Mouse (Mus musculus): ENCODE results near the gene Gm10837.

The Gm10837 gene

GRCm38 (mm10) chr14:122478574-122479011 lies 11.8 kb upstream of the Gm10837 start:
- in situ Hi-C loops (cut with MboI, MseI): loop anchor here (10.0 kb wide), 1 partner anchor 254 kb away; no protein-coding TSS in a partner anchor

- in situ Hi-C loops (cut with MboI, MseI): loop anchor here (10.0 kb wide), 1 partner anchor 255 kb away; no protein-coding TSS in a partner anchor
These were observed 10.8 kb upstream of the Gm10837 start for GRCm38 (mm10) chr14:122479461-122480109.

- in situ Hi-C loops (cut with MboI, MseI): no loop called here
These were observed 10.0 kb upstream of the Gm10837 start for GRCm38 (mm10) chr14:122480355-122480754.

- in situ Hi-C loops (cut with MboI, MseI): no loop called here
These were observed 9.2 kb upstream of the Gm10837 start for GRCm38 (mm10) chr14:122481181-122481580.

GRCm38 (mm10) chr14:122482081-122483023 lies 8.0 kb upstream of the Gm10837 start:
- in situ Hi-C loops (cut with MboI, MseI): no loop called here

GRCm38 (mm10) chr14:122483024-122483385 lies 7.4 kb upstream of the Gm10837 start:
- in situ Hi-C loops (cut with MboI, MseI): no loop called here

- in situ Hi-C loops (cut with MboI, MseI): no loop called here
These were observed 6.6 kb upstream of the Gm10837 start for GRCm38 (mm10) chr14:122483556-122484421.

GRCm38 (mm10) chr14:122484458-122484843 lies 5.9 kb upstream of the Gm10837 start:
- in situ Hi-C loops (cut with MboI, MseI): no loop called here

GRCm38 (mm10) chr14:122484844-122485551 lies 5.4 kb upstream of the Gm10837 start:
- in situ Hi-C loops (cut with MboI, MseI): no loop called here

GRCm38 (mm10) chr14:122485635-122486181 lies 4.7 kb upstream of the Gm10837 start:
- in situ Hi-C loops (cut with MboI, MseI): no loop called here

GRCm38 (mm10) chr14:122486611-122487010 lies 3.8 kb upstream of the Gm10837 start:
- in situ Hi-C loops (cut with MboI, MseI): no loop called here

- in situ Hi-C loops (cut with MboI, MseI): no loop called here
These were observed 3.0 kb upstream of the Gm10837 start for GRCm38 (mm10) chr14:122487366-122487765.

- in situ Hi-C loops (cut with MboI, MseI): no loop called here
These were observed 1.3 kb upstream of the Gm10837 start for GRCm38 (mm10) chr14:122489041-122489440.

GRCm38 (mm10) chr14:122489686-122490414 lies 536 bp upstream of the Gm10837 start:
- in situ Hi-C loops (cut with MboI, MseI): loop anchor here (10.0 kb wide), 1 partner anchor 385 kb away; no protein-coding TSS in a partner anchor

- in situ Hi-C loops (cut with MboI, MseI): loop anchor here (10.0 kb wide), 1 partner anchor 383 kb away; no protein-coding TSS in a partner anchor
These were observed 1.1 kb downstream of the Gm10837 start for GRCm38 (mm10) chr14:122491521-122491920.

GRCm38 (mm10) chr14:122492015-122492414 lies 1.6 kb downstream of the Gm10837 start:
- in situ Hi-C loops (cut with MboI, MseI): loop anchor here (10.0 kb wide), 1 partner anchor 383 kb away; no protein-coding TSS in a partner anchor

- in situ Hi-C loops (cut with MboI, MseI): no loop called here
These were observed 18.7 kb downstream of the Gm10837 start for GRCm38 (mm10) chr14:122509058-122509457.

GRCm38 (mm10) chr14:122511519-122511918 lies 21.1 kb downstream of the Gm10837 start:
- in situ Hi-C loops (cut with MboI, MseI): no loop called here

GRCm38 (mm10) chr14:122513511-122514036 lies 23.2 kb downstream of the Gm10837 start:
- in situ Hi-C loops (cut with MboI, MseI): no loop called here
